Mouse (Mus musculus): Measurements from ENCODE around the gene Hs6st2.

The Hs6st2 gene

GRCm38 (mm10) chrX:51585444-51585843, 96.2 kb downstream of the Hs6st2 start:
- DNase-seq (ENCODE audit: low spot score in 2 of 2) = no peak

GRCm38 (mm10) chrX:51581704-51582103, 100.0 kb downstream of the Hs6st2 start:
- no peak for DNase-seq (ENCODE audit: low spot score in 2 of 2)

- no peak for DNase-seq (ENCODE audit: low spot score in 2 of 2)
Observed at GRCm38 (mm10) chrX:51561880-51562279, 119.8 kb downstream of the Hs6st2 start.

GRCm38 (mm10) chrX:51539626-51540025, 142.0 kb downstream of the Hs6st2 start:
- no peak for DNase-seq (ENCODE audit: low spot score in 2 of 2)

GRCm38 (mm10) chrX:51537082-51537481, 144.6 kb downstream of the Hs6st2 start:
- no peak for DNase-seq (ENCODE audit: low spot score in 2 of 2)

GRCm38 (mm10) chrX:51535226-51535625, 146.4 kb downstream of the Hs6st2 start:
- peak; percentile 18 to 19 for DNase-seq (ENCODE audit: low spot score in 2 of 2)

- DNase-seq (ENCODE audit: low spot score in 2 of 2) = no peak
Observed at GRCm38 (mm10) chrX:51531136-51531535, 150.5 kb downstream of the Hs6st2 start.

- no peak for DNase-seq (ENCODE audit: low spot score in 2 of 2)
Observed at GRCm38 (mm10) chrX:51528601-51529000, 153.1 kb downstream of the Hs6st2 start.

GRCm38 (mm10) chrX:51514831-51515230, 166.8 kb downstream of the Hs6st2 start:
- DNase-seq (ENCODE audit: low spot score in 2 of 2) = no peak

- DNase-seq (ENCODE audit: low spot score in 2 of 2) = no peak
Observed at GRCm38 (mm10) chrX:51506526-51506925, 175.1 kb downstream of the Hs6st2 start.

GRCm38 (mm10) chrX:51505691-51506090, 176.0 kb downstream of the Hs6st2 start:
- DNase-seq (ENCODE audit: low spot score in 2 of 2) = no peak

- DNase-seq (ENCODE audit: low spot score in 2 of 2) = no peak
Observed at GRCm38 (mm10) chrX:51503781-51504471, 177.7 kb downstream of the Hs6st2 start.

- DNase-seq (ENCODE audit: low spot score in 2 of 2) = no peak
Observed at GRCm38 (mm10) chrX:51497831-51498230, 183.8 kb downstream of the Hs6st2 start.

GRCm38 (mm10) chrX:51488374-51488773, 193.3 kb downstream of the Hs6st2 start:
- no peak for DNase-seq (ENCODE audit: low spot score in 2 of 2)

- no peak for DNase-seq (ENCODE audit: low spot score in 2 of 2)
Observed at GRCm38 (mm10) chrX:51469411-51469810, 212.2 kb downstream of the Hs6st2 start.

- DNase-seq (ENCODE audit: low spot score in 2 of 2) = no peak
Observed at GRCm38 (mm10) chrX:51461413-51461812, 220.2 kb downstream of the Hs6st2 start.

- no peak for DNase-seq (ENCODE audit: low spot score in 2 of 2)
Observed at GRCm38 (mm10) chrX:51443366-51443765, 238.3 kb downstream of the Hs6st2 start.

GRCm38 (mm10) chrX:51431706-51432105, 249.9 kb downstream of the Hs6st2 start:
- no peak for DNase-seq (ENCODE audit: low spot score in 2 of 2)

- DNase-seq (ENCODE audit: low spot score in 2 of 2) = no peak
Observed at GRCm38 (mm10) chrX:51425031-51425430, 256.6 kb downstream of the Hs6st2 start.

GRCm38 (mm10) chrX:51410289-51410688, 271.4 kb downstream of the Hs6st2 start:
- no peak for DNase-seq (ENCODE audit: low spot score in 2 of 2)

GRCm38 (mm10) chrX:51397457-51397856, 284.2 kb downstream of the Hs6st2 start:
- DNase-seq (ENCODE audit: low spot score in 2 of 2) = peak in 1 of 2 experiments; percentile 19

- peak; percentile 62 to 84 for DNase-seq (ENCODE audit: low spot score in 2 of 2)
Observed at GRCm38 (mm10) chrX:51374670-51375069, 307.0 kb downstream of the Hs6st2 start.

GRCm38 (mm10) chrX:51372477-51373239, 309.0 kb downstream of the Hs6st2 start:
- peak; percentile 46 to 55 for DNase-seq (ENCODE audit: low spot score in 2 of 2)

All from right cerebral cortex, postnatal 10 days (tissue).